Mouse (Mus musculus): ENCODE results near the gene Gm9573.

- TF ChIP-seq POLR2A (IDR thresholded peaks at IDR 0.05; ENCODE audit: low read depth, low read length): no peak
- no peak for TF ChIP-seq CTCF (conservative IDR thresholded peaks at IDR 0.05; ENCODE audit: insufficient read depth, insufficient read length, low read depth, low read length)
Observed at GRCm38 (mm10) chr17:35639352-35639751, 12.9 kb upstream of the Gm9573 start.
